Mouse (Mus musculus) adrenal gland, adult 2 months (tissue): ENCODE measurements around the gene Pdzd2. TPM values are rescaled to one million over a fixed set of nuclear protein-coding genes. Genes with fewer than 3 reads are reported as not detected.

Source experiments
- DNase-seq: peaks from one replicate; pipeline ENCODE4 v3.0.0; 2021
- polyA plus RNA-seq: library from polyadenylated mRNA; depleted of rRNA; stranded (reverse); fragments of >200 nt; gene quantifications from 2 replicates; pipeline ENCODE4 v1.2.3, GENCODE M21; 2012
- total RNA-seq, 2 experiments: library from RNA; stranded (reverse); gene quantifications; 2 replicates each; pipeline ENCODE4 v1.2.3; 2021

The Pdzd2 gene
- total and polyA plus RNA-seq, 3 experiments, result 7.0 to 21.4 (median 13.3) TPM

DNA sequence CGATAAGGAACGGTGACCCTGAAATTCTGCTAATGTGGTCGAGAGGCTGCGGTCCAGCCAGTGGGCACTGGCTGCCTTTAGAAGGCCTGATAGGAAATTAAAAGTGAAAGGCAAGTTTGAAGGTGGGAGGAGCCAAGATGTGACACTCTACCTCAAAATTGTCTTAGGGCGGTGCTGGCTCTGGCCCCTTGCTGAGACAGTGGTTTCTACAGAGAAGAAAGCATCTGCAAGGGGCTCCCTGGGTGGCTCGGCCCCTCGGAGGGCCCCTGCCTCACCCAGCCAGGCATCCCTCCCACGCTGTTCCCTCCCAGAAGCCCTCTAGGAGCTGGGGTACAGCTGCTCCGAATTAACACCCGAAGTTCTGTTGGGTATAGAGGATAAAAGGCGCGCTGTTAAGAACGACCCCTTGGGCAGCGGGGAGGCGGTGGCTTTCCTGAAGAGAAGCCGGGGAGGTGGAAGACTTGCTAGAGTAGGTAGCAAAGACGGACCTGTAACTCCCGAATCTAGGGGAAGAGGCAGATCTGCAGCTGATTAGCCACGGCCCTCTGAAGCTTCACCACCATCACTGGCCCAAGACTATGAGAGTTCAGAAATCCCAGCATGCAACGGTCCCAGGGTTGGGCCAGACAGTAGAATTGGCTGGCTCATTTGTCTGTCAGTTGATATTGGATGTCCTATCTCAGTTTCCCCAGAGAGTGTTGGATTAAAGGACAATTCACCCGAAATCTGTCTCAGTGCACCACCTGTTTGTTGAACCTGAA is 71.8 kb downstream of the Pdzd2 start:
- peak; percentile 19 for DNase-seq

DNA sequence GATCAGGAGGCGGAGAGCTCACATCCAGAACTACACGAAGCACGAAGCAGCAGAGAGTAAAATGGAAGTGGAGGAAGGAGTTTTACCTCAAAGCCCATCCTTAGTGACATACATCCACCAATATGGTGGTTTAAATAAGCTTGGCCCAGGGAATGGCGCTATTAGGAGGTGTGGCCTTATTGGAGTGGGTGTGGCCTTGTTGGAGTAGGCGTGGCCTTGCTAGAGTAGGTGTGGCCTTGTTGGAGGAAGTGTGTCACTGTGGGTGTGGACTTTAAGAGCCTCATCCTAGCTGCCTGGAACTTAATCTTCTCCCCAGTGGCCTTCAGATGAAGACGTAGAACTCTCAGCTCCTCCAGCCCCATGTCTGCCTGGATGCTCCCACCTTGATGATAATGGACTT is 73.8 kb downstream of the Pdzd2 start:
- DNase-seq, result no peak

GRCm38 (mm10) chr15:12663351-12663750 is 76.4 kb downstream of the Pdzd2 start:
- no peak for DNase-seq

GRCm38 (mm10) chr15:12660320-12660719 is 79.4 kb downstream of the Pdzd2 start:
- DNase-seq, result no peak

- DNase-seq, result no peak
Observed at GRCm38 (mm10) chr15:12655959-12656662, 83.6 kb downstream of the Pdzd2 start.

- no peak for DNase-seq
Observed at GRCm38 (mm10) chr15:12655316-12655715, 84.4 kb downstream of the Pdzd2 start.

- DNase-seq, result no peak
Observed at GRCm38 (mm10) chr15:12652336-12653031, 87.2 kb downstream of the Pdzd2 start.

DNA sequence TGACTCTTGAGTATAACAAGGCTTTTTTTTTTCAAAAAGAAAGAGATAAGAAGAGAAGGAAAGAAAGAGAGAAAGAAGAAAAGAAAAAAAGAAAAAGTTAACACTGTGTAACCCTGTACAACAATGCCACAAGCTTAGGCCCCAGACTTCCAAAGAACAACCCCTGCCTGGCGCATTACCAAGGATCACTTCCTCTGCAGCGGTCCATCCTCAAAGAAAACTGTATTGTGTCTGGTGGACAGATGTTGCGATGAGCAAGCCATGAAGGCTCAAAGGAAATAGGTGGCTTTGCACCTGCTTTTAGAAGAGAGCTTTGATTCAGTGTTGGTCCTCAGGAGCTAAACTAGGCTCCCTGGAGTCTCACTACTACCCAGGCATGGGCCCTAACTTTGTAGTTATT is 89.5 kb downstream of the Pdzd2 start:
- DNase-seq, result no peak

- no peak for DNase-seq
Observed at GRCm38 (mm10) chr15:12649674-12650073, 90.0 kb downstream of the Pdzd2 start.

- no peak for DNase-seq
Observed at GRCm38 (mm10) chr15:12649131-12649530, 90.6 kb downstream of the Pdzd2 start.

DNA sequence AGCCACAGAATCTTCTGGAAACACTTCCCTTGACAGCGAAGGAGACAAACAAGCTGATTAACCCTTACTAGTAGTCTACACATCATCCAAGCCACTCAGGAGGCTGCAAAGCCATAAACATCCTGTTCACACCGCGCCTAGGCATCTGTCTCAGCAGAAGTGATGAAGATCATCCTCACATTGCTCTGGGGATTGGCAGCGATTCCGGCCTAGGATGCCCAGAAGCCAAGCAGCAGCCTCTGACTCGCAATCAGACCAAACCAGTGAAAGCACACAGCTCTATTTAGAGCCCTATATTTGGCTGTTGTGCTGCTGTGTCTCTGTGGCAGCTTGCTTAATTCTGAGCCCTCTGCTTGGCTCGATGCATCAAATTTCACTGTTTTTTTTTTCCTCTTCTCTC is 99.0 kb downstream of the Pdzd2 start:
- DNase-seq, result no peak

DNA sequence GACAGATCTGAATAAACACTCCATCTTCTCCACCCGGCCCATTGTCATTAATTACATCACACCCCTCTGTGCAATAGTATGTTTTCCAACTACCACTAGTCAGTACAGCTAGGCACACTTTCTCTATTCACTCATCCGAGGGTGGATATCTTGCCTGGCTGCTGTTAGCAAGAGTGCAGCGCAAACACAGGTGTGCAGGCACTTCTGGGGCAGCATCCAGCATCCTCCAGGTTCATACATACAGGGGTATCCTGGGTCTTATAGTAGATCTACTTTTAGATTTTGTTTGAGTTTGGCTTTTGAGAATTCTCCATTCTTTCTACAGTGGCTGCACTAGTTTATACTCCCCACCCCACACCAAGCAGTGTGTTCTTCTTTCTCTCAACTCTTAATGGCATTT is 99.9 kb downstream of the Pdzd2 start:
- DNase-seq, result no peak

GRCm38 (mm10) chr15:12639181-12639580 is 100.5 kb downstream of the Pdzd2 start:
- no peak for DNase-seq

GRCm38 (mm10) chr15:12638370-12639030 is 101.2 kb downstream of the Pdzd2 start:
- no peak for DNase-seq

GRCm38 (mm10) chr15:12637511-12637910 is 102.2 kb downstream of the Pdzd2 start:
- no peak for DNase-seq

DNA sequence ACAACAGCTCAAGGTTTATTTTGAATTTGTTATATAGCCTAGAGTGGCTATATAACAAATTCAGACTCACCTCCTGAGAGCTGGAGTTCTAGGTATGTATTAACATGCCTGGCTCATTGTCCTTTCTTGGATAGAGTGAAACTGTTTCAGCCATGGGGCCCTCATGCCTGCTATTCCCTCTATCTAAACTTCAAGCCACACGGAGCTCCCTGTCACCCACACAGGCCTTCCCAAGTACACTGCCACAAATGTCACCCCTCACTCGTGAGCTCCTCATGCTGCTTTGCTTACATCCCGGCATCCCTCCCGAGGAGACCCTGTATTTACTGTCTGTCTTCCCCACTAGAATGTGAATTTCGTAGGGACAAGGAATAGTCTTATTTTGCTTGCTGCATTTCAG is 103.3 kb downstream of the Pdzd2 start:
- no peak for DNase-seq

DNA sequence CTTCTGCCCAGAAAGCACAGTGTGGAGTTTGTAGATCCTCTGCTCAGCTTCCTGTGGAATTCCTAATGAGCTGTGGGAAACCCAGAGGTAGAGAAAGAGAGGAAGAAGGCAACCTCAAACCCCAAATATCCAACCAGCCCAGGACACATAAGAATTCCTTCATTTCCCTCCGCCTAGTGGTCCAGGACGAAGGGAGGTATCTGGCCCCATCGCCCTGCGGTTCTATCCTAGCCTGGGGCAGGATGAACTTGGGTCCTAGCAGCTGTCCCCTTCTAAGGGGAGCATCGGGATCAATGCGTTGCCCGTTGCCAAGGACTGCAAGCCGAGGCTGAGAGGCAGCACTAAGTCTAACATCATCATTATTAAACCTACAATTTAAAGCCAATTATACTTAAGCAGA is 104.8 kb downstream of the Pdzd2 start:
- DNase-seq, result no peak

DNA sequence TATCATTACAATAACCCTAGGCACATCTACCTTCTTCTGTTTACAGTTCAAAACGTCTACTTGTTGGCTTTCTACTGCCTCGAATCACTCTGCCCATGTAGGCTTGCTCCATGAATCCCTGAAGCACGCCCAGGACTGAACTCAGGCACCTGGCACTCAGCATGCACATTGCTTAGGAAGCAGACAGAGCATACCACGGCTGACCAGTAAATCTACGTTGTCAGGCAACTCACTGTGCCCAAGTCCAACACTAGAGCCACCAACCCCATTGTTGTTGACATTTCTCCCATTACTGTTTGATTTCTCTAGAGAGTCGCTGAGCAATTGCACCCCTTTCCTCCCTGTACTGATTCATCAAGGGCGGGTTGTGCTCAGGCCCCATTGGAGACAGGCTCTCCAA is 110.6 kb downstream of the Pdzd2 start:
- DNase-seq, result no peak

- no peak for DNase-seq
Observed at GRCm38 (mm10) chr15:12628451-12628850, 111.3 kb downstream of the Pdzd2 start.

DNA sequence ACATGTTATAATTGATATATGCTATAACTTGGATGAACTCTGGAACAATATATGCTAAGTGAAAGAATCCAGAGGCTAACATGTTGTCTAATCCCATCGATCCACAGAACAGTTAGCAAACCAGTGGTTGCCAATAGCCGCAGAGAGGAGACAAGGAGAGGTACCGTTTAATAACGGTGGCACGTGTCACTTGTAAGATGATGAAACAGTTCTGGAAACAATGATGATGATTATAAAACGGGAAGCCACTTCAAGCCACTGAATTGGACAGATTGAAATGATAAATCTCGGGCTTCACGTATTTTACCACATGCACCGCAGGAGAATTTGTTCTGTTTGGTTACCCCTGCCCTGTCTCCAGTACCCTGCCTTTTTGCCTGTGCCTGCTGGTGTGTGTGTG is 112.8 kb downstream of the Pdzd2 start:
- no peak for DNase-seq

- DNase-seq, result no peak
Observed at GRCm38 (mm10) chr15:12626166-12626565, 113.6 kb downstream of the Pdzd2 start.

DNA sequence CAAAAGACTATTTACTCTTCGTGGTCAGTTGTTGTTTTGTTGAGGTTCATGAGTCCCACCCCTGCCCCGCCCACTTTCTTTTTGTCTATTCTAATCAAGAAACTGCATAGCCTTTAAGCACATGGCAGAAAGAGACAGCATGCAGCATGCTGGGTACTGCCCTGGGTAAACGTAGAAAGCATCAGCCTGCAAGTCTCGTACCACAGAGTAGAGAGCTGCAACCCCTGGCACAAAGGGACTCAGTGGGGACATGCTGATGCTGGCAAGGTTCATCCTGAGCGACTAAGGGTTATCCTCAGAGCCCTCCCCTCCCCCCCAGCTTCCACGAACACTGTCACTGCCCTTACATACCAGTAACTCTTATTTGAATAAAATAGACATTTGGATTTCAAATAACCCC is 114.2 kb downstream of the Pdzd2 start:
- no peak for DNase-seq

DNA sequence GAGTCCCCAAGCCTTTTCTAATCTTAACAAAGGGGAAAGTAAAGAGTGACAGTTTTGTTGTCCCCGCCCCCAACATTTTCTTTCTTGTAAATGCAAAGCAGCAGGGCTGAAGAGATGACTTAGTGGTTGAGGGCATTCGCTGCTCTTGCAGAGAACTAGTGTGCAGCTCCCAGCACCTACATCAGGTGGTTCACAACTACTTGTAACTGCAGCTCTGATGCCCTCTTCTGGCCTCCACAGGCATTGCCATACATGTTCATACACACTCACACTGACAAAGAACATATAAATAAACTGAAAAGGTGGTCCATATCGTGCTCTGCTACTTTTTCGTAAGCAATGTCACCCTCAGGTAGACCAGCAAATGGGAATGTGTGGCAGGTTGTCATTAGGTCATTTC is 116.2 kb downstream of the Pdzd2 start:
- no peak for DNase-seq
